Comparison of ENCODE assay signal across 23 mouse cellular contexts in the genomic region with DNA sequence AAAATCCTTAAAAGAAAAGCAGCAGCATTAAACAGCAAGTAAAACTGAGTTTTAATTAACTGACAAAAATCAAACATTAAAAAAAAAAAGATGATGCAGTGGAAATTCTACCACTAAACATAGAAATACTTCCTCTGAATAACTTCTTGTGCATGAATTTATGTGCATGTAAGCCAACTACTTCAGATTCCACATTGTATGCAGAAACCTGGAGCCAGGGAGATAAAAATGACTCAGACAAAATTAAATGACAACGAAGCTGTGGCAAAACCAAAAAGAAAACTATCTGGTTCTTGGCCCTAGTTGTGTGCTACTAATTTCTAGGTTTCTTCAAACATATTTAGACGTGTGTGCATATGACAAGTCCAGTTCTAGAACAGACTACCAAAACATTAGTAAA. TPM values are rescaled to one million over a fixed set of nuclear protein-coding genes. Genes with fewer than 3 reads are reported as not detected.
DNase-seq lines count a peak whose midpoint lies in the region; ATAC-seq and TF ChIP-seq lines count a peak whose summit lies in the region.
"Had no signal": no experiment of that assay in that cellular context is flagged by ENCODE, and none has a peak within 500 bp of the region (broad histone marks: within the 10 kb centered on the region; RNA-seq: fewer than 3 reads in every experiment).

No protein-coding gene starts in this region.

- ATAC-seq in heart, postnatal 0 days (ENCODE audit: insufficient read depth, low read depth) = no peak
- ATAC-seq in heart, embryonic 11.5 days (replicated peaks; ENCODE audit: insufficient number of reproducible peaks, low FRiP score, low TSS enrichment) = no peak
- no peak for ATAC-seq in midbrain, embryonic 15.5 days (replicated peaks)
- ATAC-seq: forebrain, embryonic 13.5 days; intestine, postnatal 0 days had no signal

- H3ac ChIP-seq in myocyte (ENCODE audit: control insufficient read depth, insufficient read length) = no peak overlapping the region

- no peaks in the 10 kb centered on the region for H3K27me3 ChIP-seq in heart, postnatal 0 days (ENCODE audit: control insufficient read depth, insufficient read depth, low read length)
- H3K27me3 ChIP-seq in heart, embryonic 11.5 days (ENCODE audit: control insufficient read depth, insufficient read depth, low read length) = no peaks in the 10 kb centered on the region
- H3K27me3 ChIP-seq in midbrain, embryonic 10.5 days (ENCODE audit: low read depth, poor library complexity, severe bottlenecking) = no peaks in the 10 kb centered on the region
- no peaks in the 10 kb centered on the region for H3K27me3 ChIP-seq in midbrain, embryonic 15.5 days (replicated peaks)
- no peaks in the 10 kb centered on the region for H3K27me3 ChIP-seq in myocyte (ENCODE audit: control insufficient read depth, insufficient read depth, insufficient read length)
- H3K27me3 ChIP-seq: forebrain, embryonic 13.5 days; limb, embryonic 15.5 days; lung, embryonic 15.5 days; stomach, embryonic 15.5 days had no signal

- peaks cover 38% of the 10 kb centered on the region for H3K4me1 ChIP-seq in heart, postnatal 0 days (ENCODE audit: control insufficient read depth, insufficient read depth)
- peaks cover 7% of the 10 kb centered on the region for H3K4me1 ChIP-seq in heart, embryonic 11.5 days (ENCODE audit: control insufficient read depth, insufficient read depth, low read length)
- H3K4me1 ChIP-seq in midbrain, embryonic 10.5 days = peaks cover 41% of the 10 kb centered on the region
- peaks cover 19% of the 10 kb centered on the region for H3K4me1 ChIP-seq in midbrain, embryonic 15.5 days
- H3K4me1 ChIP-seq: limb, embryonic 15.5 days had no signal

- H3K27ac ChIP-seq in gastrocnemius, adult 2 months = peak overlapping the region; percentile 75
- H3K27ac ChIP-seq in heart, postnatal 0 days (ENCODE audit: low read depth) = no peak overlapping the region
- H3K27ac ChIP-seq in heart, embryonic 11.5 days (ENCODE audit: low read depth, low read length) = no peak overlapping the region
- H3K27ac ChIP-seq in midbrain, embryonic 10.5 days (replicated peaks) = no peak overlapping the region
- H3K27ac ChIP-seq in midbrain, embryonic 15.5 days = no peak overlapping the region
- H3K27ac ChIP-seq: forebrain, embryonic 13.5 days; limb, embryonic 15.5 days; liver, embryonic 14.5 days; lung, embryonic 15.5 days; stomach, embryonic 15.5 days had no signal

- DNase-seq in gastrocnemius, adult 2 months = no peak
- no peak for DNase-seq in gastrocnemius, postnatal 36 days
- DNase-seq in heart, postnatal 0 days (ENCODE audit: low spot score) = no peak
- no peak for DNase-seq in midbrain, embryonic 10.5 days (ENCODE audit: low spot score)
- DNase-seq: adrenal gland, postnatal 25 days; cerebellum, adult 8-10 months; cerebellum, postnatal 36 days; heart, postnatal 4 days; kidney, postnatal 25 days; left cerebral cortex, postnatal 4 days; lung, postnatal 4 days; right cerebral cortex, adult 18-20 months; right cerebral cortex, postnatal 4 days; thymus, postnatal 25 days had no signal

- peaks cover 63% of the 10 kb centered on the region for H3K79me2 ChIP-seq in myocyte (ENCODE audit: control insufficient read depth, insufficient read depth)

- H3K4me3 ChIP-seq in gastrocnemius, adult 2 months = peak overlapping the region; percentile 90
- peak overlapping the region; percentile 98; the same call in 1 of the 2 replicates for H3K4me3 ChIP-seq in heart, postnatal 0 days (ENCODE audit: low read depth, low read length)
- no peak overlapping the region for H3K4me3 ChIP-seq in heart, embryonic 11.5 days (ENCODE audit: low read depth, low read length)
- H3K4me3 ChIP-seq in midbrain, embryonic 10.5 days = peak overlapping the region; percentile 98; the same call in 1 of the 2 replicates
- H3K4me3 ChIP-seq in midbrain, embryonic 15.5 days = no peak overlapping the region
- no peak overlapping the region for H3K4me3 ChIP-seq in myocyte
- H3K4me3 ChIP-seq: forebrain, embryonic 13.5 days; limb, embryonic 15.5 days; lung, embryonic 15.5 days; stomach, embryonic 15.5 days had no signal

- H3K36me3 ChIP-seq in heart, postnatal 0 days (replicated peaks; ENCODE audit: control insufficient read depth, insufficient read depth, low read length) = no peaks in the 10 kb centered on the region
- no peaks in the 10 kb centered on the region for H3K36me3 ChIP-seq in heart, embryonic 11.5 days (ENCODE audit: control insufficient read depth, insufficient read depth, low read length)
- peaks cover 9% of the 10 kb centered on the region for H3K36me3 ChIP-seq in midbrain, embryonic 10.5 days
- no peaks in the 10 kb centered on the region for H3K36me3 ChIP-seq in midbrain, embryonic 15.5 days (replicated peaks)
- no peaks in the 10 kb centered on the region for H3K36me3 ChIP-seq in myocyte (ENCODE audit: control insufficient read depth, insufficient read depth)
- H3K36me3 ChIP-seq: limb, embryonic 15.5 days; lung, embryonic 15.5 days; stomach, embryonic 15.5 days had no signal

- H3K9me3 ChIP-seq in heart, postnatal 0 days (replicated peaks; ENCODE audit: control insufficient read depth, low read length) = no peaks in the 10 kb centered on the region
- no peaks in the 10 kb centered on the region for H3K9me3 ChIP-seq in heart, embryonic 11.5 days (replicated peaks; ENCODE audit: control insufficient read depth, low read length)
- H3K9me3 ChIP-seq in midbrain, embryonic 10.5 days (replicated peaks) = no peaks in the 10 kb centered on the region
- H3K9me3 ChIP-seq in midbrain, embryonic 15.5 days = no peaks in the 10 kb centered on the region
- H3K9me3 ChIP-seq: forebrain, embryonic 13.5 days; limb, embryonic 15.5 days; lung, embryonic 15.5 days; stomach, embryonic 15.5 days had no signal

- 33% methylated on average over 2 of the region's 2 CpGs for WGBS in heart, postnatal 0 days
- 78% methylated on average over 2 of the region's 2 CpGs for WGBS in heart, embryonic 11.5 days (ENCODE audit: insufficient replicate concordance)
- 85% methylated on average over 2 of the region's 2 CpGs for WGBS in midbrain, embryonic 10.5 days
- whole genome bisulfite sequencing in midbrain, embryonic 15.5 days = 79% methylated on average over 2 of the region's 2 CpGs

- H3K9ac ChIP-seq in heart, postnatal 0 days (replicated peaks; ENCODE audit: low read depth, low read length) = no peak overlapping the region
- H3K9ac ChIP-seq in heart, embryonic 11.5 days (ENCODE audit: low read depth, low read length) = no peak overlapping the region
- no peak overlapping the region for H3K9ac ChIP-seq in midbrain, embryonic 15.5 days
- H3K9ac ChIP-seq: forebrain, embryonic 13.5 days; limb, embryonic 15.5 days; liver, embryonic 14.5 days; lung, embryonic 15.5 days; stomach, embryonic 15.5 days had no signal

- no peak for TF ChIP-seq EP300 in heart, postnatal 0 days (IDR thresholded peaks at IDR 0.05; ENCODE audit: low read depth)

- H3K4me2 ChIP-seq in heart, postnatal 0 days (ENCODE audit: low read depth, low read length) = peak overlapping the region; percentile 74; the same call in 1 of the 2 replicates
- no peak overlapping the region for H3K4me2 ChIP-seq in heart, embryonic 11.5 days
- no peak overlapping the region for H3K4me2 ChIP-seq in midbrain, embryonic 15.5 days
- peak overlapping the region; percentile 93 for H3K4me2 ChIP-seq in myocyte (ENCODE audit: low read depth)
- H3K4me2 ChIP-seq: limb, embryonic 15.5 days; stomach, embryonic 15.5 days had no signal

- TF ChIP-seq CTCF in gastrocnemius, adult 2 months (IDR thresholded peaks at IDR 0.05) = no peak
- TF ChIP-seq CTCF in heart, postnatal 0 days (IDR thresholded peaks at IDR 0.05; ENCODE audit: low read depth) = no peak

- no peak for TF ChIP-seq POLR2A in myocyte (IDR thresholded peaks at IDR 0.05; ENCODE audit: insufficient read length, low read depth)

- intact Hi-C loops in gastrocnemius, adult 2 months (cut with DNase I) = loop anchor here (5.0 kb wide), 2 partner anchors 67 to 107 kb away; no protein-coding TSS in a partner anchor
- intact Hi-C loops in gastrocnemius, postnatal 36 days (cut with DNase I) = loop anchor here (5.0 kb wide), 1 partner anchor 38 kb away; no protein-coding TSS in a partner anchor

TF ChIP-seq in myocyte, 11 proteins besides CTCF, POLR2A, EP300 and RAD21 (continues in another document):
- TF ChIP-seq MYOG (IDR thresholded peaks at IDR 0.05; ENCODE audit: control insufficient read depth in 1 of 3, insufficient read depth in 1 of 3, insufficient read length in 2 of 3, low read depth in 2 of 3) (no peak), POLR2AphosphoS2 (IDR thresholded peaks at IDR 0.05; ENCODE audit: insufficient read length, low read depth) (no peak), TCF12 (IDR thresholded peaks at IDR 0.05; ENCODE audit: insufficient read depth, poor library complexity, severe bottlenecking) (no peak), CEBPB (IDR thresholded peaks at IDR 0.05; ENCODE audit: insufficient read depth, poor library complexity, severe bottlenecking) (no peak), E2F4 (IDR thresholded peaks at IDR 0.05; ENCODE audit: insufficient read depth) (no peak), TCF3 (IDR thresholded peaks at IDR 0.05; ENCODE audit: insufficient read length, low read depth) (no peak), MAX (IDR thresholded peaks at IDR 0.05; ENCODE audit: low read depth) (no peak), MYOD1 (IDR thresholded peaks at IDR 0.05; ENCODE audit: control insufficient read depth in 1 of 3, insufficient read length in 2 of 3, low read depth in 2 of 3) (no peak), SRF (IDR thresholded peaks at IDR 0.05; ENCODE audit: control insufficient read depth, insufficient read length, low read depth) (no peak)

RNA-seq across cellular contexts. Expression of gene Rasal2, which starts 2.7 kb away (rescaled TPM):
- total RNA-seq in gastrocnemius, adult 2 months (2021) = 1 to 10 TPM; 6.4 to 7.4 TPM
- 1 to 10 TPM; 5.4 to 9.0 TPM for total RNA-seq in gastrocnemius, postnatal 36 days (2021)
- total RNA-seq in heart, postnatal 0 days (2014; rRNA removed; ENCODE audit: low replicate concordance) = 28.9 and 35.9 TPM in 2 replicates
- polyA plus RNA-seq in heart, postnatal 0 days (2015; fragmentation: Nextera tagmentation; extraction: Ambion mirVana) = 18.5 and 20.2 TPM in 2 replicates
- polyA plus RNA-seq in heart, embryonic 11.5 days (2014; fragmentation: Nextera tagmentation; extraction: Ambion mirVana) = 16.1 and 16.4 TPM in 2 replicates
- 8.8 and 16.5 TPM in 2 replicates for polyA plus RNA-seq in midbrain, embryonic 10.5 days (2016; fragmentation: Nextera tagmentation; extraction: Ambion mirVana)
- 50.4 and 58.7 TPM in 2 replicates for polyA plus RNA-seq in midbrain, embryonic 15.5 days (2015; fragmentation: Nextera tagmentation; extraction: Ambion mirVana)
- 4.1 TPM for polyA plus RNA-seq in myocyte (2012; fragmentation: generic; extraction: Trizol)

RNA-seq across cellular contexts. Expression of gene Cryzl2, which starts 48.7 kb away (rescaled TPM):
- total RNA-seq in gastrocnemius, adult 2 months (2021) = under 1 TPM; 0.33 to 0.45 TPM
- under 1 TPM; 0.20 to 0.57 TPM for total RNA-seq in gastrocnemius, postnatal 36 days (2021)
- 31.0 and 45.7 TPM in 2 replicates for total RNA-seq in heart, postnatal 0 days (2014; rRNA removed; ENCODE audit: low replicate concordance)
- polyA plus RNA-seq in heart, postnatal 0 days (2015; fragmentation: Nextera tagmentation; extraction: Ambion mirVana) = 38.1 and 38.5 TPM in 2 replicates
- 32.6 TPM in 2 replicates for polyA plus RNA-seq in heart, embryonic 11.5 days (2014; fragmentation: Nextera tagmentation; extraction: Ambion mirVana)
- polyA plus RNA-seq in midbrain, embryonic 10.5 days (2016; fragmentation: Nextera tagmentation; extraction: Ambion mirVana) = 6.4 and 7.3 TPM in 2 replicates
- 5.3 and 7.9 TPM in 2 replicates for polyA plus RNA-seq in midbrain, embryonic 15.5 days (2015; fragmentation: Nextera tagmentation; extraction: Ambion mirVana)
- 0.12 TPM for polyA plus RNA-seq in myocyte (2012; fragmentation: generic; extraction: Trizol)

Comparison
In these comparisons a context has a peak if more than half of its experiments do, and no peak if none do; other contexts are left out.
1. H3K4me3 ChIP-seq: peak in gastrocnemius, adult 2 months (single experiment), heart, postnatal 0 days (single experiment) and midbrain, embryonic 10.5 days (single experiment); none in heart, embryonic 11.5 days (single experiment), midbrain, embryonic 15.5 days (single experiment) and myocyte (single experiment).
2. H3K4me2 ChIP-seq: peak in heart, postnatal 0 days (single experiment) and myocyte (single experiment); none in heart, embryonic 11.5 days (single experiment) and midbrain, embryonic 15.5 days (single experiment).